Mouse (Mus musculus): ENCODE results near the gene Slc4a4.

DNA sequence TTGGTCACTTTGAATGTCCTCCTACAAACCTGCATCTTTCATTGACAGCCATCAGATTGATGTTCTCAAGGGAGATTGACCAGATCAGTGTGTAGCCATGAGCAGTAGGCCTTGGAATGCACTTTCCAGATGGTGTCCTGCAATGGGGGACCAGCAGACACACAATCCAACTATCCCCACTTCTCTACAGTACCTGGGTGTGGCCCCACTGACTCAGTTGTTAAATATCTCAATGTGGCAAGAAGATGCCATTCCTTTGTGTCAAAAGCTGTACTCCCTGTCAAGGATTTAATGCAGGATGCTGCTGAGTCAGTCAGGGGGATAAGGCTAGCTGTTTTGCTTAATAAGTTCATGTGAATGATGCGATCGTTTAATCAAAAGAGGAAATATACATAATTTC is 96.6 kb downstream of the Slc4a4 start:
- no peak for TF ChIP-seq CTCF (IDR thresholded peaks at IDR 0.05; ENCODE audit: low read depth)
- TF ChIP-seq EP300 (IDR thresholded peaks at IDR 0.05; ENCODE audit: low read depth) = no peak
